Mouse (Mus musculus): ENCODE data around the gene Bmp8a.

GRCm38 (mm10) chr4:123280117-123280516 lies 62.9 kb downstream of the Bmp8a start:
- TF ChIP-seq CTCF (IDR thresholded peaks at IDR 0.05; ENCODE audit: control insufficient read depth, insufficient read depth, low read length) (no peak), POLR2A (IDR thresholded peaks at IDR 0.05; ENCODE audit: borderline replicate concordance, control insufficient read depth, low read depth, low read length) (no peak)
